Mouse (Mus musculus) CD4-positive, CD25-positive, alpha-beta regulatory T cell (primary cell): ENCODE results near the gene Hmgxb4. TPM values are rescaled to one million over a fixed set of nuclear protein-coding genes. Genes with fewer than 3 reads are reported as not detected.

Experiments
- polyA plus RNA-seq: library from polyadenylated mRNA; unstranded; fragments of 100-300 nt; shearing (Covaris generic); gene quantifications from one replicate; pipeline ENCODE4 v1.2.1, GENCODE M21; 2017

The Hmgxb4 gene
- 21.4 TPM for polyA plus RNA-seq

DNA sequence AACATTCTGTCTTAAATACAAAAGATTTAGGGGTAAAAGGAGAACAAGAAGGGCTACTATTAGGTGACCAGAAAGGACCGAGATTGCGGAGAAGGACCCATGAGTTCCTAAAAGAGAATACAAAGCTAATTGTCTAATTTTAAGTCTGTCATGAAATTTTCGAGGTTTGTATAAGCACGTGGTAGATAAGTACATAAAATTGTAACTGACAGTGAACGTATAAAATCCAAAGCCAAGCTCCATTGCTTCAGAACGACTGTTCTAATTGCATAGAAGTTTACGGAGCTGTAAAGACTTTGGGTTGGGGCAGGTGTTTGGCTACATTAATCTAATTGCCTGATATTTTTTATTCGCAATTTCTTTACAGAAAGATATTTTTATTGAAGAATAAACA lies at the start of gene Hmgxb4:
Hmgxb4 (plus strand) TSS at position 276 of the 394 bp plus-strand sequence.

DNA sequence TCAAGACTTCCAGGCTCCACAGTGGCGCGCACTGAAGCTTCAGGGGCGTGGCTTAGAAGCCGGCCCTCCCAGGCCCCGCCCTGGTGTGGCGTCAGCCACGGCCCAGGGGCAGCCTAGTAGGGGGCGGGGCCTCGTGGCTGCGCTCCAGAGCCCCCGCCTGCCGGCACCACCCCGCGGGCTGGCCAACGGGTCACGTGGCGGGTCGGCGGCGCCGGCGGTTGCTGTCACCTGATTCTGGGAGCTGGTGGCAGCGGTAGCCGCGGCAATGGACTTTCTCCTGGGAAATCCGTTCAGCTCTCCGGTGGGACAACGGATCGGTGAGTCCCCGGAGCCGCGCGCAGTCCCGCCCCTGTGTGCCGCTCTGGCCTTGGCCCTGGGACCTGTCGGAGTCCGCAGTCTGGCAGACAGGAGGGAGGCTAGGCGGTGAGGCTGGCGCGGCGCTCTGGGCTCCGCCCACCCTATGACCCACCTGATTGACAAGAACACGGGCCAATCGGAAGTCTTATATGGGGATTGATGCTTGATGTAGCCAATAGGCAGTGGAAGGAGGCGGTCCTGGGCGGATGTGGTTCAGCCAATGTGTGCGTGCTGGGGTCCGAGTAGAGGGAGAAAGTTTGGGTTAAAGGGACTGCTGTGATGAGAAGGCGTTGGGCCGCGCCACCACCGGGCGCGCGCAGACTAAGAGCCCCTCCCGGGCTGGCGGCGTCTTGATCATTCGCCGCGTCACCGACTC lies 40.5 kb downstream of the Hmgxb4 start, which contains the start of gene Tom1:
Tom1 (plus strand) TSS at position 195 of the 733 bp plus-strand sequence.

Other genes starting within 250 kb of the Hmgxb4 start
- not detected for gene Isx, start 120.2 kb upstream of the Hmgxb4 start, polyA plus RNA-seq
- gene Tom1, start 40.3 kb downstream of the Hmgxb4 start, polyA plus RNA-seq, result 19.0 TPM
- 6.9 TPM for gene Hmox1, start 100.3 kb downstream of the Hmgxb4 start, polyA plus RNA-seq
- 55.2 TPM for gene Mcm5, start 116.2 kb downstream of the Hmgxb4 start, polyA plus RNA-seq
- not detected for gene Rasd2, start 220.6 kb downstream of the Hmgxb4 start, polyA plus RNA-seq